Mouse (Mus musculus): ENCODE data around the gene Slc19a3. TPM values are rescaled to one million over a fixed set of nuclear protein-coding genes. Genes with fewer than 3 reads are reported as not detected.

Slc19a3 gene
- total RNA-seq (2023): not detected in 4 replicates

GRCm38 (mm10) chr1:83038109-83038672 lies at the start of gene Slc19a3:
Gene Slc19a3 (minus strand): TSS chr1:83038448.

GRCm38 (mm10) chr1:83060643-83061042 lies 22.4 kb upstream of the Slc19a3 start, which contains the start of gene Krtap28-13:
Gene Krtap28-13 (plus strand): TSS chr1:83060930.

GRCm38 (mm10) chr1:83059278-83059677 lies 21.0 kb upstream of the Slc19a3 start, which contains the start of gene A030005K14Rik:
Gene A030005K14Rik (minus strand): TSS chr1:83059378.

GRCm38 (mm10) chr1:83044882-83045427 lies 6.7 kb upstream of the Slc19a3 start, which contains the start of gene Gm47969:
Gene Gm47969 (plus strand): TSS chr1:83044932.

GRCm38 (mm10) chr1:83042380-83042779 lies 4.1 kb upstream of the Slc19a3 start, which contains the start of gene Krtap28-10:
Gene Krtap28-10 (minus strand): TSS chr1:83042480.

GRCm38 (mm10) chr1:83000306-83000705 lies 37.9 kb downstream of the Slc19a3 start, which contains the start of gene Gm47959:
Gene Gm47959 (plus strand): TSS chr1:83000548.

Other genes with a start within 250 kb of the Slc19a3 start
- gene Agfg1, start 199.0 kb downstream of the Slc19a3 start, total RNA-seq (2023): 52.8 to 57.3 TPM (median 55.1 TPM) in 4 replicates
- gene A030005L19Rik, start 125.1 kb downstream of the Slc19a3 start, total RNA-seq (2023): 0.72 to 1.8 TPM (median 1.4 TPM) in 4 replicates
- gene A030014E15Rik, start 113.5 kb downstream of the Slc19a3 start, total RNA-seq (2023): not detected in 4 replicates
- not detected in 4 replicates for gene Gm6217, start 107.0 kb downstream of the Slc19a3 start, total RNA-seq (2023)
- not detected in 4 replicates for gene A030003K21Rik, start 95.1 kb downstream of the Slc19a3 start, total RNA-seq (2023)
- not detected in 4 replicates for gene Gm7544, start 82.4 kb downstream of the Slc19a3 start, total RNA-seq (2023)
- not detected in 4 replicates for gene Gm47955, start 78.2 kb downstream of the Slc19a3 start, total RNA-seq (2023)
- not detected in 4 replicates for gene Gm47959, start 37.9 kb downstream of the Slc19a3 start, total RNA-seq (2023)
- not detected in 4 replicates for gene Krtap28-10, start 4.0 kb upstream of the Slc19a3 start, total RNA-seq (2023)
- not detected in 4 replicates for gene Gm47969, start 6.5 kb upstream of the Slc19a3 start, total RNA-seq (2023)
- gene A030005K14Rik, start 20.9 kb upstream of the Slc19a3 start, total RNA-seq (2023): not detected in 4 replicates
- gene Krtap28-13, start 22.5 kb upstream of the Slc19a3 start, total RNA-seq (2023): not detected in 4 replicates
- not detected in 4 replicates for gene Ccl20, start 78.3 kb upstream of the Slc19a3 start, total RNA-seq (2023)
- not detected in 4 replicates for gene Daw1, start 121.3 kb upstream of the Slc19a3 start, total RNA-seq (2023)

All from B cell, adult 62 days (primary cell).